Mouse (Mus musculus) liver, postnatal 0 days (tissue): ENCODE results near the gene Blmh. TPM values are rescaled to one million over a fixed set of nuclear protein-coding genes. Genes with fewer than 3 reads are reported as not detected.

Source experiments
- ATAC-seq: fragments of 200-750 bp; cut with Nextera tagmentation; 2 replicates; pipeline ENCODE4 v1.8.0; 2017; ENCODE audit warnings: mild to moderate bottlenecking, moderate library complexity
- DNase-seq: peaks from one replicate; pipeline ENCODE4 v3.0.0-alpha.2; 2016
- H3K27ac ChIP-seq: fragments of 300-500 bp; sonication (generic); 2 replicates; pipeline ENCODE4 v1.5.1; 2014; ENCODE audit warnings: antibody characterized with exemption, moderate library complexity, mild to moderate bottlenecking, low read depth
- H3K27me3 ChIP-seq: fragments of 300-500 bp; sonication (generic); 2 replicates; pipeline ENCODE4 v1.6.1; 2014; ENCODE audit warnings: low read length, control low read depth, mixed read lengths; ENCODE audit not compliant: insufficient read depth
- H3K36me3 ChIP-seq: fragments of 300-500 bp; sonication (generic); replicated peaks from 2 replicates; pipeline ENCODE4 v1.6.1; 2014; ENCODE audit warnings: mild to moderate bottlenecking, control low read depth, low read length, moderate library complexity, mixed read lengths; ENCODE audit not compliant: insufficient read depth
- H3K4me1 ChIP-seq: fragments of 300-500 bp; sonication (generic); 2 replicates; pipeline ENCODE4 v1.6.1; 2014; ENCODE audit warnings: antibody characterized with exemption, mild to moderate bottlenecking, control low read depth; ENCODE audit not compliant: insufficient read depth
- H3K4me2 ChIP-seq: fragments of 300-500 bp; sonication (generic); 2 replicates; pipeline ENCODE4 v1.6.1; 2014; ENCODE audit warnings: low read depth, mild to moderate bottlenecking, low read length, moderate library complexity, mixed read lengths
- H3K4me3 ChIP-seq: fragments of 300-500 bp; sonication (generic); 2 replicates; pipeline ENCODE4 v1.5.1; 2014; ENCODE audit warnings: low read depth, low read length
- H3K9ac ChIP-seq: fragments of 300-500 bp; sonication (generic); replicated peaks from 2 replicates; pipeline ENCODE4 v1.6.1; 2014; ENCODE audit warnings: mild to moderate bottlenecking, moderate library complexity
- H3K9me3 ChIP-seq: fragments of 300-500 bp; sonication (generic); 2 replicates; pipeline ENCODE4 v1.6.1; 2016; ENCODE audit warnings: mild to moderate bottlenecking, control low read depth, low read length, mixed read lengths
- CTCF ChIP-seq: sonication (generic); IDR thresholded peaks from 2 replicates; pipeline ENCODE4 v1.5.1; 2016; ENCODE audit warnings: antibody characterized with exemption, low read depth
- EP300 ChIP-seq: IDR thresholded peaks from 2 replicates; pipeline ENCODE4 v1.6.1; 2016; ENCODE audit warnings: antibody characterized with exemption, low read depth, mild to moderate bottlenecking
- WGBS: fragments of 180-500 bp; shearing (Covaris S2); extraction: QIAGEN DNeasy Blood & Tissue Kit; methylation state at CpG from one replicate; pipeline ENCODE4 v1.1.7; 2014; ENCODE audit not compliant: insufficient replicate concordance; 5-methylcytosine and 5-hydroxymethylcytosine counted together
- polyA plus RNA-seq: library from polyadenylated mRNA; unstranded; fragments of >200 nt; fragmentation: Nextera tagmentation; extraction: Ambion mirVana; gene quantifications from 2 replicates; pipeline ENCODE4 v1.2.1, GENCODE M21; 2015

Gene Blmh
- polyA plus RNA-seq, 1 experiment from 2014 or later, result 34.6 TPM

DNA sequence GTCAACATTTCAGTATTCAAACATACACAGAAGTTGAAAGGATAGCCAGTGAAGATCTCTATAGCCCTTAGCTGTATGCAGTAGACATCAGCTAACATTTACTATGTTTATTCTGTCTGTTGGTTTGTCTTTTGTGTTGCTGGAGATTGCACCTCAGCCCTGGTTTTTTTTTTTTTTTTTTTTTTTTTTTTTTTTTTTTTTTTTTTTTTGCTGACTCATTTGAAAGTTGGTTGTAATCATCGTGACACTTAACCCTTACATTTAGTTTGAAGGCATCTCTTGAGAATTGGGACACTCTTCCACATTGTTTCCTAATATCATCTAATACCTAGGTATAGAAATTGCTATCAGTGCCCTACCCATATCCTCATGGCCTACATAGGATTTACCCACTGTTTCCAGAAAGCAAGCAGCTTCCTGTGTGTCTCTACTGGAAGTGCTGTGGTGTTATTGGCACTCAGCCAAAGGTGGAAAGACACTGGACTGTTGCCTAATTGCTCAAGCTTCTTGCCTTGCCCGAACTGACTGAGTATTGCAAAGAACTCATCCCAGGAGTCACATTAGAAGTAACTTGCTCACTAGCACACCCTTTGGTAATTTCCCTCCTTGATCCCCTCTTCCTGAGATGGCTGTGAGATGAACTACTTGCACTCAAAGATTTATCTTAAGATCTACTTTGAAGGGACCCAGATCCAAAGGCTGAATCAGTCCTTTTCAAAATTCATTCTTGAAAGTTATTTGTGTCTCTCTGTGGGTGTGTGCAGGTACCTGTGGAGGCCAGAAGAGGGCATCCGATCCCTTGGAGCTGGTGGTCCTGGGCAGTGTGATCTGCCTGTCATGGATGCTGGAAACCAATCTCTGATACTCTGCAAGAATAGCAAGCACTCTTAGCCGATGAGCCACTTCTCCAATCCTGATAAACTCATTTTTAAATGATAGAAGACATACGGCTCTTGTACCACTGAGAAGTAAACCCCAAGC is 24.6 kb upstream of the Blmh start:
- H3K9ac ChIP-seq, result no peak overlapping the region
- 42% methylated on average over 5 of the region's 5 CpGs for WGBS
- no peaks in the 10 kb centered on the region for H3K27me3 ChIP-seq
- no peak overlapping the region for H3K27ac ChIP-seq
- TF ChIP-seq CTCF, result peak; percentile 55
- no peak for TF ChIP-seq EP300
- H3K9me3 ChIP-seq, result no peaks in the 10 kb centered on the region
- peak; percentile 51 for DNase-seq
- peak; percentile 47; the same call in 1 of the 2 replicates for ATAC-seq
- H3K36me3 ChIP-seq, result no peaks in the 10 kb centered on the region
- H3K4me3 ChIP-seq, result no peak overlapping the region
- no peak overlapping the region for H3K4me2 ChIP-seq
- peaks cover 15% of the 10 kb centered on the region for H3K4me1 ChIP-seq

DNA sequence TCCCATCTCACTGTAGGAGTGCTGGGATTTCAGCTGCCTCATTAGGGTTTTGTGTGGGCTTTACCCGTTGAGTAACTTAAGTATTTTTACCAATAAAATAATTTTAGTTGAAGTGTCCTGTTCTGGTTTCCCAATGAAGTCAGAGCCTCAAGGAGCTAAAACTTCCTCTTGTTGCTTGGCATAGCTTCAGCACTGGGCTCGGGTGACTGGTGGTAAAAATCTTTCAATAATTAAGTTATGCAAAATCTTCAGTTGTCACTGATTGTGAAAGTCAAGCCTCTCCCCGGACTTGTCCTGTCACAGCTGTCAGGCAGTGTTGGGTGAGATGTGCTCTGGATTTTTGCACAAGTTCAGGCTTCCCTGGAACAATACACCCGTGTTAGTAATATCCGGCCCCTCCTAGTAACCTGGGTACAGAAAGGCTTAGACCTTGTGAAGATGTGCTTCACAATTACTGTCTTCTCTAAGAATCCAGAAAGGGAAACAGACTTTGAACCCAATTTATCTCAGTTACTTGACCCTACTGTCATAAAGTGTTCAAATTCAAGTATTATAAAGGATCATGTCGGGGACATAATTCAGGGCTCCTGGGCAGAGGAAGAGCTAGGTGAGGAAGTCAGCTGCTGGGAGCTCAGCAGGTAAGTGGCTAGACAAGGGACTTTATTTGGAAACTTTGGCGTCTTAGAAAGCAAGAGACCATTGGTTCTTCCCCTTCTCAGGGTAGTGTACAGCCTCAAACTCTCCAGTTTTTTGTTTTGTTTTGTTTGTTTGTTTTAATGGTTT is 22.8 kb upstream of the Blmh start, which contains the start of gene Tmigd1:
Gene Tmigd1 (plus strand): TSS at position 581 of the 783 bp plus-strand sequence.
- no peaks in the 10 kb centered on the region for H3K36me3 ChIP-seq
- WGBS, result 62% methylated on average over 7 of the region's 7 CpGs
- no peak within 1 kb of the TSS for H3K4me2 ChIP-seq
- H3K9me3 ChIP-seq, result no peaks in the 10 kb centered on the region
- H3K4me1 ChIP-seq, result peaks cover 15% of the 10 kb centered on the region
- H3K4me3 ChIP-seq, result no peak within 1 kb of the TSS
- ATAC-seq (no peak), DNase-seq (no peak)
- no peak within 1 kb of the TSS for H3K9ac ChIP-seq
- H3K27me3 ChIP-seq, result no peaks in the 10 kb centered on the region
- TF ChIP-seq CTCF (no peak), EP300 (no peak)
- H3K27ac ChIP-seq, result no peak within 1 kb of the TSS

DNA sequence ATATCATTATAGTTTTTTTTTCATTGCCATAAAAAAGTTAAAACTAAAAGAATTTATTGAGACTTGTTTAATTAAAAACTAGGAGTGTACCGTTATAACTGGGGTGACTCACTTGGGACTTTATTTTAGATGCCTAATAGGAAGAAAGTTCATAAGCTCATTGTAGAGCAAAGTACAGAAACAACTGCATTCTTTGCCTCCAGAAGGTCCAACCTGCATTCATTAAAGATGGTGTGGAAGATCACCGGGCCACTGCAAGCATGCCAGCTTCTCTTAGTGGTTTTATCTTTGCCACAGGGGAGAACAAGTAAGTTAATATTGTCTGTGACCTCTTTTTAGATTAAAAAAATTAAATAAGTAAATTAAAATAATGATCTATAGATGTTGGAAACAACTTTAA is 20.3 kb upstream of the Blmh start:
- 78% methylated on average over 2 of the region's 2 CpGs for WGBS
- H3K9me3 ChIP-seq, result no peaks in the 10 kb centered on the region
- no peak for DNase-seq

DNA sequence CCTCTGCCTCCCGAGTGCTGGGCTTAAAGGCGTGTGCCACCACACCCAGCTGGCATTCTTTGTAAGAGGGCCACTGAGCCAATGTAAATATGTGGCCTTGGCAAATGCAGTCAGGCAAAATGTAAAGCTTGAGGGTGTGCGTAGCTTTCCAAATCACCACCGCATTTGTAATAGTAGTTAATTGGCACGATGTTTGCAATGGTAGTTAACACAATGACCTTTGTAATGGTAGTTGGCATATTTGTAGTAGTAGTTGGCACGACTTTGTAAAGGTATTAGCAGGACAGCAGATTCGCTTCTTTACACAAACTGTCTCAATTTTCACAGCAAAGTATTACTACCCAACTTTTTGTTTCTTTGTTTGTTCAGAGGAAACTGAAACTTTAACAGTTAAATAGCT is 16.0 kb upstream of the Blmh start:
- Histone ChIP-seq H3K27me3 (no peaks in the 10 kb centered on the region), H3K9me3 (no peaks in the 10 kb centered on the region), H3K36me3 (no peaks in the 10 kb centered on the region), H3K27ac (no peak overlapping the region), H3K9ac (no peak overlapping the region), H3K4me3 (no peak overlapping the region), H3K4me2 (no peak overlapping the region), H3K4me1 (peaks cover 13% of the 10 kb centered on the region; the same call in 1 of the 2 replicates)
- WGBS, result 77% methylated on average over 7 of the region's 7 CpGs
- ATAC-seq (no peak), DNase-seq (no peak)
- no peak for TF ChIP-seq CTCF
- no peak for TF ChIP-seq EP300

More for the DNA sequence above, 20.3 kb upstream of the Blmh start:
- H3K4me2 ChIP-seq, result no peak overlapping the region
- H3K27me3 ChIP-seq, result no peaks in the 10 kb centered on the region
- H3K4me1 ChIP-seq, result peaks cover 3% of the 10 kb centered on the region; the same call in 1 of the 2 replicates
- H3K36me3 ChIP-seq, result no peaks in the 10 kb centered on the region
- TF ChIP-seq CTCF, result no peak
- no peak for TF ChIP-seq EP300
- no peak for ATAC-seq
- H3K4me3 ChIP-seq, result no peak overlapping the region
- no peak overlapping the region for H3K9ac ChIP-seq
- no peak overlapping the region for H3K27ac ChIP-seq

DNA sequence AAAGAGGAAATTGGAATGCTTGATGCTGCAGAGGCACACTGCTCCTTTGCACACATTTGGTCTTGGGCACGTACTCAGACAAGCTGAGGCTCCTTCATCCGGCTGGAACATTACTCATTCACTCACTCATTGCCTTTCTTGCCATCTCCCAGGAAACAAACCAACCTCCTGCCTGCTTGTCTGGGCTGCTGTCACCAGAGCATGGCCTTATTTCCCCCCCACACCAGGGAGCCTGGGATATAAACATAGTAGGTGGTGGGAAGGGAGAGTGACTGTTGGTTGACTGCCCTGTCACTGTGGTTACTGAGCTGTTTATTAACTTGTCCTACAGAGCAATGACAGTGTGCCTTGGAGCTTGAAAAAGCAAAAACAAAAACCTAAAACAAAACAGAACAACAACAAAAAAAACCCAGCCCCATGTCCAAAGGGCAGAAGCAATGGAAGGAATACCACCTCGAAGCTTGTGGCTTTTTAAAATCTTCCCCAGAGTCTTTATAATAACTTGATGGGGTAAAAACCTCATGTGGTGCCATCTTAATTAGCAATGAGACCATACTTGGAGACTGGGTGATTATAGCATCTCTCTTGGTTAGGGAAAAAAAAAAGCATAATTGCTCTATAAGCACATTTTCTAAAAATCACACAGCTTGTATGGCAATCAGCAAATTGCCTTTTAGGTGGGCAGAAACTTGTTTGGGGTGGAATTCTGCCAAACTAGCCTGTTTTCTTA is 13.1 kb upstream of the Blmh start:
- no peak overlapping the region for H3K9ac ChIP-seq
- TF ChIP-seq EP300 (no peak), CTCF (no peak)
- H3K4me2 ChIP-seq, result no peak overlapping the region
- DNase-seq (peak; percentile 26), ATAC-seq (peak; percentile 53)
- no peaks in the 10 kb centered on the region for H3K9me3 ChIP-seq
- H3K36me3 ChIP-seq, result no peaks in the 10 kb centered on the region
- 59% methylated on average over 3 of the region's 3 CpGs for WGBS
- no peaks in the 10 kb centered on the region for H3K27me3 ChIP-seq
- peaks cover 17% of the 10 kb centered on the region; the same call in 1 of the 2 replicates for H3K4me1 ChIP-seq
- peak overlapping the region; percentile 8; the same call in 1 of the 2 replicates for H3K27ac ChIP-seq
- H3K4me3 ChIP-seq, result no peak overlapping the region
